Mouse (Mus musculus): ENCODE results near the gene Adamtsl4. TPM values are rescaled to one million over a fixed set of nuclear protein-coding genes. Genes with fewer than 3 reads are reported as not detected.

Adamtsl4 gene
- polyA plus RNA-seq, 1 experiment: 3.1 TPM

GRCm38 (mm10) chr3:95722386-95722785, 34.7 kb upstream of the Adamtsl4 start:
- TF ChIP-seq CEBPB (IDR thresholded peaks at IDR 0.05; ENCODE audit: low read depth) (no peak), CTCF (IDR thresholded peaks at IDR 0.05; ENCODE audit: control insufficient read depth, insufficient read depth, insufficient read length) (no peak), FOSL1 (IDR thresholded peaks at IDR 0.05; ENCODE audit: insufficient read depth, low read length, poor library complexity, severe bottlenecking) (no peak), USF1 (IDR thresholded peaks at IDR 0.05; ENCODE audit: low read depth) (no peak), MAX (IDR thresholded peaks at IDR 0.05) (no peak), MYOD1 (IDR thresholded peaks at IDR 0.05; ENCODE audit: control insufficient read depth, insufficient read length, low read depth) (no peak), MYOG (IDR thresholded peaks at IDR 0.05; ENCODE audit: control insufficient read depth, extremely low read depth, insufficient read length) (no peak)
- no peak overlapping the region for H3K4me3 ChIP-seq (ENCODE audit: insufficient read depth, poor library complexity, severe bottlenecking)
- no peak overlapping the region for H3ac ChIP-seq (ENCODE audit: control insufficient read depth, insufficient read length, low read depth)
- no peaks in the 10 kb centered on the region for H3K27me3 ChIP-seq (ENCODE audit: control insufficient read depth, insufficient read depth, insufficient read length)
- H3K36me3 ChIP-seq (ENCODE audit: control insufficient read depth, insufficient read depth): no peaks in the 10 kb centered on the region
- no peaks in the 10 kb centered on the region for H3K79me2 ChIP-seq (ENCODE audit: control insufficient read depth, insufficient read depth)
- H3K79me3 ChIP-seq (ENCODE audit: low read depth): no peaks in the 10 kb centered on the region

- Histone ChIP-seq H3K36me3 (ENCODE audit: control insufficient read depth, insufficient read depth) (no peaks in the 10 kb centered on the region), H3K4me3 (ENCODE audit: insufficient read depth, poor library complexity, severe bottlenecking) (no peak overlapping the region), H3K27me3 (ENCODE audit: control insufficient read depth, insufficient read depth, insufficient read length) (no peaks in the 10 kb centered on the region), H3K79me2 (ENCODE audit: control insufficient read depth, insufficient read depth) (no peaks in the 10 kb centered on the region), H3ac (ENCODE audit: control insufficient read depth, insufficient read length, low read depth) (no peak overlapping the region), H3K79me3 (ENCODE audit: low read depth) (no peaks in the 10 kb centered on the region)
- TF ChIP-seq MYOG (IDR thresholded peaks at IDR 0.05; ENCODE audit: control insufficient read depth, extremely low read depth, insufficient read length) (no peak), MYOD1 (IDR thresholded peaks at IDR 0.05; ENCODE audit: control insufficient read depth, insufficient read length, low read depth) (no peak), USF1 (IDR thresholded peaks at IDR 0.05; ENCODE audit: low read depth) (no peak), MAX (IDR thresholded peaks at IDR 0.05) (no peak), CTCF (IDR thresholded peaks at IDR 0.05; ENCODE audit: control insufficient read depth, insufficient read depth, insufficient read length) (no peak), FOSL1 (IDR thresholded peaks at IDR 0.05; ENCODE audit: insufficient read depth, low read length, poor library complexity, severe bottlenecking) (no peak), CEBPB (IDR thresholded peaks at IDR 0.05; ENCODE audit: low read depth) (no peak)
Observed at GRCm38 (mm10) chr3:95718153-95718552, 30.4 kb upstream of the Adamtsl4 start.

- H3K4me3 ChIP-seq (ENCODE audit: insufficient read depth, poor library complexity, severe bottlenecking): no peak overlapping the region
- H3K27me3 ChIP-seq (ENCODE audit: control insufficient read depth, insufficient read depth, insufficient read length): no peaks in the 10 kb centered on the region
- H3ac ChIP-seq (ENCODE audit: control insufficient read depth, insufficient read length, low read depth): no peak overlapping the region
- no peak for TF ChIP-seq CTCF (IDR thresholded peaks at IDR 0.05; ENCODE audit: control insufficient read depth, insufficient read depth, insufficient read length)
- no peak for TF ChIP-seq USF1 (IDR thresholded peaks at IDR 0.05; ENCODE audit: low read depth)
- TF ChIP-seq MAX (IDR thresholded peaks at IDR 0.05): no peak
- TF ChIP-seq MYOG (IDR thresholded peaks at IDR 0.05; ENCODE audit: control insufficient read depth, extremely low read depth, insufficient read length): no peak
- no peak for TF ChIP-seq CEBPB (IDR thresholded peaks at IDR 0.05; ENCODE audit: low read depth)
- TF ChIP-seq FOSL1 (IDR thresholded peaks at IDR 0.05; ENCODE audit: insufficient read depth, low read length, poor library complexity, severe bottlenecking): no peak
- no peak for TF ChIP-seq MYOD1 (IDR thresholded peaks at IDR 0.05; ENCODE audit: control insufficient read depth, insufficient read length, low read depth)
- H3K79me3 ChIP-seq (ENCODE audit: low read depth): no peaks in the 10 kb centered on the region
- no peaks in the 10 kb centered on the region for H3K36me3 ChIP-seq (ENCODE audit: control insufficient read depth, insufficient read depth)
- no peaks in the 10 kb centered on the region for H3K79me2 ChIP-seq (ENCODE audit: control insufficient read depth, insufficient read depth)
Observed at GRCm38 (mm10) chr3:95716075-95716474, 28.4 kb upstream of the Adamtsl4 start.

- TF ChIP-seq MAX (IDR thresholded peaks at IDR 0.05): no peak
- TF ChIP-seq CEBPB (IDR thresholded peaks at IDR 0.05; ENCODE audit: low read depth): no peak
- no peak for TF ChIP-seq FOSL1 (IDR thresholded peaks at IDR 0.05; ENCODE audit: insufficient read depth, low read length, poor library complexity, severe bottlenecking)
- no peaks in the 10 kb centered on the region for H3K79me3 ChIP-seq (ENCODE audit: low read depth)
- H3K79me2 ChIP-seq (ENCODE audit: control insufficient read depth, insufficient read depth): no peaks in the 10 kb centered on the region
- H3ac ChIP-seq (ENCODE audit: control insufficient read depth, insufficient read length, low read depth): no peak overlapping the region
- H3K36me3 ChIP-seq (ENCODE audit: control insufficient read depth, insufficient read depth): no peaks in the 10 kb centered on the region
- no peaks in the 10 kb centered on the region for H3K27me3 ChIP-seq (ENCODE audit: control insufficient read depth, insufficient read depth, insufficient read length)
- H3K4me3 ChIP-seq (ENCODE audit: insufficient read depth, poor library complexity, severe bottlenecking): no peak overlapping the region
Observed at GRCm38 (mm10) chr3:95709967-95710366, 22.2 kb upstream of the Adamtsl4 start.

- TF ChIP-seq USF1 (IDR thresholded peaks at IDR 0.05; ENCODE audit: low read depth) (no peak), MYOG (IDR thresholded peaks at IDR 0.05; ENCODE audit: control insufficient read depth, extremely low read depth, insufficient read length) (no peak), FOSL1 (IDR thresholded peaks at IDR 0.05; ENCODE audit: insufficient read depth, low read length, poor library complexity, severe bottlenecking) (no peak), CEBPB (IDR thresholded peaks at IDR 0.05; ENCODE audit: low read depth) (no peak), CTCF (IDR thresholded peaks at IDR 0.05; ENCODE audit: control insufficient read depth, insufficient read depth, insufficient read length) (no peak), MAX (IDR thresholded peaks at IDR 0.05) (no peak), MYOD1 (IDR thresholded peaks at IDR 0.05; ENCODE audit: control insufficient read depth, insufficient read length, low read depth) (no peak)
- no peaks in the 10 kb centered on the region for H3K79me2 ChIP-seq (ENCODE audit: control insufficient read depth, insufficient read depth)
- no peaks in the 10 kb centered on the region for H3K27me3 ChIP-seq (ENCODE audit: control insufficient read depth, insufficient read depth, insufficient read length)
- no peaks in the 10 kb centered on the region for H3K79me3 ChIP-seq (ENCODE audit: low read depth)
- H3K4me3 ChIP-seq (ENCODE audit: insufficient read depth, poor library complexity, severe bottlenecking): no peak overlapping the region
- H3K36me3 ChIP-seq (ENCODE audit: control insufficient read depth, insufficient read depth): no peaks in the 10 kb centered on the region
- no peak overlapping the region for H3ac ChIP-seq (ENCODE audit: control insufficient read depth, insufficient read length, low read depth)
Observed at GRCm38 (mm10) chr3:95709044-95709443, 21.3 kb upstream of the Adamtsl4 start.

- no peak for TF ChIP-seq CTCF (IDR thresholded peaks at IDR 0.05; ENCODE audit: control insufficient read depth, insufficient read depth, insufficient read length)
- TF ChIP-seq CEBPB (IDR thresholded peaks at IDR 0.05; ENCODE audit: low read depth): no peak
- TF ChIP-seq MYOD1 (IDR thresholded peaks at IDR 0.05; ENCODE audit: control insufficient read depth, insufficient read length, low read depth): no peak
- no peak for TF ChIP-seq USF1 (IDR thresholded peaks at IDR 0.05; ENCODE audit: low read depth)
- no peak for TF ChIP-seq MAX (IDR thresholded peaks at IDR 0.05)
- TF ChIP-seq MYOG (IDR thresholded peaks at IDR 0.05; ENCODE audit: control insufficient read depth, extremely low read depth, insufficient read length): no peak
- no peak for TF ChIP-seq FOSL1 (IDR thresholded peaks at IDR 0.05; ENCODE audit: insufficient read depth, low read length, poor library complexity, severe bottlenecking)
Observed at GRCm38 (mm10) chr3:95707497-95707896, 19.8 kb upstream of the Adamtsl4 start.

More at GRCm38 (mm10) chr3:95707497-95707896, 19.8 kb upstream of the Adamtsl4 start:
- Histone ChIP-seq H3K79me3 (ENCODE audit: low read depth) (no peaks in the 10 kb centered on the region), H3K27me3 (ENCODE audit: control insufficient read depth, insufficient read depth, insufficient read length) (no peaks in the 10 kb centered on the region), H3ac (ENCODE audit: control insufficient read depth, insufficient read length, low read depth) (no peak overlapping the region), H3K36me3 (ENCODE audit: control insufficient read depth, insufficient read depth) (no peaks in the 10 kb centered on the region), H3K79me2 (ENCODE audit: control insufficient read depth, insufficient read depth) (no peaks in the 10 kb centered on the region), H3K4me3 (ENCODE audit: insufficient read depth, poor library complexity, severe bottlenecking) (no peak overlapping the region)

Data from C2C12 (cell line).